Mouse (Mus musculus) heart, postnatal 25 days (tissue): ENCODE results near the gene Apba3. TPM values are rescaled to one million over a fixed set of nuclear protein-coding genes. Genes with fewer than 3 reads are reported as not detected.

ENCODE experiments used
- DNase-seq: peaks from one replicate; pipeline ENCODE4 v3.0.0; 2022; ENCODE audit warnings: low spot score
- intact Hi-C: fragments of 180-260 bp; cut with DNase I; formaldehyde crosslinking; loops from one replicate; pipeline ENCODE4 v1.15.1; 2025
- total RNA-seq, 2 experiments: library from RNA; stranded (reverse); gene quantifications; 2 replicates each; pipeline ENCODE4 v1.2.3; 2021

Gene Apba3
- total RNA-seq, 2 experiments from 2014 or later, result 98.4 to 123 TPM

DNA sequence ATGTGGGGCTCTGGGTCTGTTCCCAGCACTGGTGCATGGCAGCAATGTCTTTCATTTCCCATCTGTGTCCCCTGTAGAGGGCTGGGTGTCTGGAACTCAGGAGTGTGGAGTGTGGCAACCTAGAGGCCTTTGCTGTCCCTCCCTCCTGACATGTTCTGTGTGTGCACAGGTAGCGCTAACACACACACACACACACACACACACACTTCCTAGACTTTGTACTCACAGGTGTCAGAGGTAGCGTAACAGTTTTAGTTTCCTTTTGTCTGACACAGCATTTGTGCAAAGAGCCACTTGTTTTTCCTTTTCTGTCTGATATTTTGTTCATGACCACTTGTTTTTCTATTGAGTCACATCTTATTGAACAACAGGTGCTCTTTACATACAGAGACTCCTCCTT lies 19.0 kb upstream of the Apba3 start:
- intact Hi-C loops, result no loop called here

GRCm38 (mm10) chr10:81249442-81249841 lies 17.3 kb upstream of the Apba3 start:
- intact Hi-C loops, result no loop called here
- DNase-seq, result no peak

More for the DNA sequence above, 19.0 kb upstream of the Apba3 start:
- no peak for DNase-seq

DNA sequence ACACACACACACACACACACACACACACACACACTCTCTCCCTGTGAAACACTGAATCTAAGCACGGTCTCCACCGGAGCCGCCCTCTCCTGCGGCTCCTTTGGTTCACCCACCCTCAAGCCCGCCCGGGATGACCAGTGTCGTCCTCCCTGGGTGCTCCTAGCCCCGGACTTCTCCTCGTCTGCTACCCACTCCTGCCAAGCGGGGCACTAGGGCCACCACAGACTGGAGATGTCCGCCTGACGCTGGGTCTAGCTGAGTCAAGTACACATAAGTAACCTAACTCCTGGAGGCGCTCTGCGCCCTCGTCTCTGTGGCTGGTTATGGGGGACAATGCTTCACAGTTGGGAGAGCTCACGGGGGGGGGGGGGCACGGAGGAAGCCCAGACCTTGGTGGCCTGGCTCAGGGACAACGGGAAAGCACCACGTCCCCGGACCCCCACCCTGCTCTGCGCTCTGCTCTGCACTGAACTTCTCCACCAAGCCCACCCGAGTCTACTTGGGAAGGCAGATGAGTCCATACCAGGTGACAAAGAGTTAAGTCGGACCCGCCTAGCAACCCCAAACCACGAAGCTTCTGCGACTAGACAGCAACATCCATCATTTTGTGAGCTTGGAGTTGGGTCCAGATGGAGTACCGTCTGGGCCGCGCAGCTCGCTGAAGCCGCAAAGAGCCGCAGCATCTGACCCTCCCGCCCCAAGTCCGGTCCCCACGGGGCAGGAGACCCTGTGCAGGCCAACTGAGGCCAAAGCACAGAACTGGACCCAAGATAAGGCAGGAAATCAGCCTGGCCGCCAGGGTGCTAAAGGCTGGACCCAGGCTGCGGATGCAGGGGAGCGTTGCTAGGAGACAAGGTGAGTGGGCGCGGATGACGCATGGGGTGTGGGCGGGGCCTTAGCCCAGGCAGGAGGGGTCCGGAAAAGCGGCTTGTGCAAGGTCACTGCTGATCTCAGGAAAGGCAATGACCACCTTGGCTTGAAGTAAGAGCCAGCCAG lies 14.0 kb upstream of the Apba3 start, which contains the start of gene Matk:
Matk (plus strand) TSS at position 512 of the 996 bp plus-strand sequence.
- no peak for DNase-seq
- intact Hi-C loops, result no loop called here

DNA sequence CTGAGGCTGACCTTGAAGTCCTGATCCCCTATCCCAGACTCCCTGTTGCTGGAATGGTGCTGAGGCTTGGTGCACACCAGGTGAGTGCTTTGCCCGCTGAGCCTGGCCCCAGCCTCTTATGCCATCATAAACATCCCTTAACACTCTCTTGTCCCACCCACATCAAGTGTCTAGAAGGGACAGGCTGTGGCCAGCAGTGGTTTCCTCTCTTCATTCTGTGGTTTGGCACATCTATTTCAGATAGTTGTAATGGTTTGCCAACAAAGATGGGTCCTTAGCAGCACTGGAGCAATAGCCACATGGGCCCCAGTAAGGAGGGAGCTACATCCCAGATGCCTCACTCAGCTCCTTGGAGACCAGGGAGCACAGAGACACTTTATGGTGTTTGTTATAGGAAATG lies 11.9 kb upstream of the Apba3 start:
- no peak for DNase-seq
- intact Hi-C loops, result no loop called here

- no peak for DNase-seq
- intact Hi-C loops, result no loop called here
Measured at GRCm38 (mm10) chr10:81257158-81258039, 9.4 kb upstream of the Apba3 start.

DNA sequence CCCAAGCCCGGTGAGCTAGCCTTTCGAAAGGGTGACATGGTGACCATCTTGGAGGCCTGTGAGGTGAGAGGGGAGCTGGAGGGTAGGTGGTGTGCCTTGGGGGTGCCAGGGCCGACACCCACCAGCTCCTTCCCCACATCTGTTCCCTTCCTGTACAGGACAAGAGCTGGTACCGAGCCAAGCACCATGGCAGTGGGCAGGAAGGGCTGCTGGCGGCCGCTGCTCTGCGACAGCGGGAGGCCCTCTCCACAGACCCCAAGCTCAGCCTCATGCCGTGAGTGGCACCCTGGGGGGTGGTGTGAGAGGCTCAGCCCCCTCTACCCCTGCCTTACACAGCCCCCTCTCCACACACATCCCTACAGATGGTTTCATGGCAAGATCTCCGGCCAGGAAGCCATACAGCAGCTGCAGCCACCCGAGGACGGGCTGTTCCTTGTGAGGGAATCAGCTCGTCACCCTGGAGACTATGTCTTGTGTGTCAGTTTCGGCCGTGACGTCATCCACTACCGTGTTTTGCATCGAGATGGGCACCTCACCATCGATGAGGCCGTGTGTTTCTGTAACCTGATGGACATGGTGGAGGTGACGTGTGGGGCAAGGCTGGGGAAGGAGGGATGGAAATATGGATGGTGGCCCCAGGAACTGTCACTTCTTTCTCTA lies 7.4 kb upstream of the Apba3 start:
- intact Hi-C loops, result no loop called here

GRCm38 (mm10) chr10:81261025-81261424 lies 5.7 kb upstream of the Apba3 start:
- intact Hi-C loops, result no loop called here
- DNase-seq, result no peak

More for the DNA sequence above, 7.4 kb upstream of the Apba3 start:
- no peak for DNase-seq

DNA sequence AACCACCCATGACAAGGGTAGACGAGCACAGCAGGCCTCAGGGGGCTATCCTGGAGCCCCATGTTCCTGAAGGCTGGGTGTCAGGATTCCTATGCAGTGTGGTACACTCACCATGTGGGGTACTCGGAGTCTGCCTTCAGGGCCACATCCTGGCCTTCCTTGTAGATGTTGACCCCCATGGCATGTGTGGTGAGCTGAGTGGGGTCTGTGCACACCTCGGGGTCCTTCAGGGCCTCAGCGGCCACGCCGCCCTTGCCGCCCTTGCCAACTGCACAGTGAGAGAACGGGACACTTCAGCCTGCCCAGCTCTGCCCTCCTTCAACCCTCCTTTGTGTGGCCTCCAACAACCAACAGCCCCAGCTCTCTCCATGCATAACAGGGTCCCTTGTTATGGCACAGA lies 1.2 kb upstream of the Apba3 start:
- no peak for DNase-seq
- intact Hi-C loops, result no loop called here

GRCm38 (mm10) chr10:81268056-81268455 lies 1.3 kb downstream of the Apba3 start:
- peak; percentile 76 for DNase-seq
- intact Hi-C loops, result no loop called here

- no peak for DNase-seq
- intact Hi-C loops, result no loop called here
Measured at GRCm38 (mm10) chr10:81268643-81269412, 2.1 kb downstream of the Apba3 start.

GRCm38 (mm10) chr10:81272356-81272755 lies 5.6 kb downstream of the Apba3 start:
- DNase-seq, result no peak
- intact Hi-C loops, result no loop called here

DNA sequence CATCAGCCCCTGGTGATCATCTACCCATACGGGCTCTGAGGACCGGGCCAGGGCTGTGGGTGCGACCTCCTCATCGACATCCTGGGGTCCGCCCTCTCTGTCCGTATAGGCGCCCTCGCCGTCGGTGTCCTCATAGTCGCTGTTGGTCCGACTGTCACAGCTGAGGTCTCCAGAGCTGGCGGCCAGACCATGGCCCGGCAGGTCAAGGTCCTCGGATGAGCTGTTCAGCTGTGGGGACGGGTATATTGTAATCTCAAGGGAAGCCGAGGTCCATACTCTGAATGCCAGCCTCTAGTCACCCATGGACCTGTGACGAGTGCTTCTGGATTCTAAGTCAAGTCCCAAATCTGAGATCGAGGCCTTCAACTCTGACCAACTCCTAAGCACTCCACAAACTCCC lies 7.1 kb downstream of the Apba3 start:
- intact Hi-C loops, result no loop called here
- DNase-seq, result no peak

GRCm38 (mm10) chr10:81277676-81278075 lies 10.9 kb downstream of the Apba3 start:
- no peak for DNase-seq
- intact Hi-C loops, result no loop called here

- intact Hi-C loops, result no loop called here
- DNase-seq, result no peak
Measured at GRCm38 (mm10) chr10:81279496-81279895, 12.7 kb downstream of the Apba3 start.

DNA sequence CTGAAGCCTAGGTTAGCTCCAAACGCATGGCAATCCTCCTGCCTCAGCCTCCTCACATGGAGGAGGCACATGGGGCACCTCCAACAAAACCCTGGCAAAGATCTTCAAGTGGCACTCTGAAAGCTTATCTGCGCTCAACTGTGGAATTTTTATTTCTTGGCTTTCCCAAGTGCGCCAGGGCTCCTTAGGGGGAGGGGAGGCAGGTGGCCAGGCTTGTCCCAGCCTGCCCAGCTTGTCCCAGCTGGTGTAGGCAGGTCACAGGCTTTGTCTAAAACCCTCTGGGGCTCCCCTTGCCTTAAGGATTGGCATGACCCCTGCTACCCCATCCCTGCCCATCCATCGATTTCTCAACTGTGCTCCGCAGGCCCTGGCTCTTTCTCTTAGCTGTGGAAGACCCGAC lies 17.4 kb downstream of the Apba3 start:
- DNase-seq, result no peak
- intact Hi-C loops, result loop anchor here (2.0 kb wide), 1 partner anchor 167 kb away; no protein-coding TSS in a partner anchor

- no peak for DNase-seq
- intact Hi-C loops, result loop anchor here (2.0 kb wide), 1 partner anchor 166 kb away; no protein-coding TSS in a partner anchor
Measured at GRCm38 (mm10) chr10:81284719-81285118, 18.0 kb downstream of the Apba3 start.

DNA sequence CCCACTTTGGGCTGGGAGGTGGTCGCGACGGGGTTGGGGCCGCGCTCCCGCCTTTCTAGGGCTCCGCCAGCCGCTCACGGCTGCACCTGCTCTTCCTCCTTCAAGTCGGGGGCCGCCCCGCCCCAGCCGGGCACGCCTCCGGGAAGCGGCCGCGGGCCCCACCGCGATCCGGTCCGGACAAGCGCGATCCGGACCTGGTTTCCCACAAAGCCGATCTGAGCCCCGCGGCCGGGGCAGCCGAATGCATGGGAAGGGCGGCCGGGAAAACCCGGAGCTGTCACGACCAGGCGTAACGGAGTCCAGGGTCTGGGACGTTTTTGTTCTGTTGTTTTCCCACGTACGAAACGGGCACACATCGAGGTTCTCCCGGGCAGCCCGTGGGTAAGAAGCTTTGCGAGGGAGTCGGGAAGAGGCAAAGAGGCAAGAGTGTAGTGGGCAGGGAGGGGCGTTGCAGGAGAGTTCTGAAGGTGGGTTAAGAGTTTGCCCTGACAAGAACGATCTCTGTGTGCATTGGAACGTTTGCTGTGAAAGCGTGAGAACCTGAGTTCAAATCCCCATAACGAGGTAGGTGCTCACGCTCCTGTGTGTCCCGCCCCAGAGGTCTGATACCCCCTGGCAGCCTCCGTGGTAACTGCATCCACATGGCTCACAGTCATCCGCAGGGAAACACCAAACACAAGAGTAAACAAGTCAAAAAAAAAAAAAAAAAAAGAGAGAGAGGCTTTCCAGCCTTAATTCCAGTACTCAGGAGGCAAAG lies 19.1 kb downstream of the Apba3 start:
- peak; percentile 67 for DNase-seq
- intact Hi-C loops, result loop anchor here (2.0 kb wide), 1 partner anchor 165 kb away; no protein-coding TSS in a partner anchor

GRCm38 (mm10) chr10:81286586-81286985 lies 19.8 kb downstream of the Apba3 start:
- intact Hi-C loops, result no loop called here
- DNase-seq, result no peak
